Mouse (Mus musculus) heart, postnatal 0 days (tissue): ENCODE results near the gene Grb7.

Source experiments
- CTCF ChIP-seq: IDR thresholded peaks from 2 replicates; pipeline ENCODE4 v1.5.1; 2016; ENCODE audit warnings: antibody characterized with exemption, control low read depth, low read depth
- EP300 ChIP-seq: IDR thresholded peaks from 2 replicates; pipeline ENCODE4 v1.6.1; 2016; ENCODE audit warnings: antibody characterized with exemption, low read depth

- TF ChIP-seq CTCF, result no peak
- no peak for TF ChIP-seq EP300
Measured at GRCm38 (mm10) chr11:98443688-98444087, 2.5 kb upstream of the Grb7 start.
